Mouse (Mus musculus) large intestine, adult 2 months (tissue): ENCODE results near the gene Tdo2. TPM values are rescaled to one million over a fixed set of nuclear protein-coding genes. Genes with fewer than 3 reads are reported as not detected.

Experiments
- DNase-seq: peaks from one replicate; pipeline ENCODE4 v3.0.0-alpha.2; 2012; ENCODE audit warnings: low read depth, low spot score
- WGBS: fragments of 180-500 bp; shearing (Covaris S2); methylation state at CpG from one replicate; pipeline ENCODE4 v1.1.7; 2018; 5-methylcytosine and 5-hydroxymethylcytosine counted together
- polyA plus RNA-seq: library from polyadenylated mRNA; depleted of rRNA; stranded (reverse); fragments of >200 nt; gene quantifications from 2 replicates; pipeline ENCODE4 v1.2.3, GENCODE M21; 2012

Tdo2 gene
- polyA plus RNA-seq, 1 experiment, result 0.05 TPM

DNA sequence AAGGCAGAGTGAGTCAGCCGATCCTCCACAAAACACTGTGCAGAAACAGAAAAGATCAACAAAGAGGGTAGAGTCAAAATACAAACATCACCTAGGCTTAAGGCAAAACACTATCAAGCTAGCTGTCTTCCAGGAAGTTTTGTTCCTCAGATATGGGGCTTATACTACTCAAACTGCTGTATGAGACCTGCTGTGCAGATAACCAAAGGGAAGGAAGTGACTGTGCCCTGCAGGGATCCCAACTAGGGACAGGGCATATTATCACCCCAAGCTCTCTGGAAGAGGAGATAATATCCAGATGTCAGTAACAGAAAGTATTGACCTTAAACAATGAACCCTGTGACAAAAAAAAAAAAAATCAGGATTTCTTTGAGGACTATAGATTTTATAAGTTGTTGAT is 27.0 kb downstream of the Tdo2 start:
- DNase-seq, result no peak
- WGBS, result 77% methylated on average over 1 of the region's 1 CpGs

DNA sequence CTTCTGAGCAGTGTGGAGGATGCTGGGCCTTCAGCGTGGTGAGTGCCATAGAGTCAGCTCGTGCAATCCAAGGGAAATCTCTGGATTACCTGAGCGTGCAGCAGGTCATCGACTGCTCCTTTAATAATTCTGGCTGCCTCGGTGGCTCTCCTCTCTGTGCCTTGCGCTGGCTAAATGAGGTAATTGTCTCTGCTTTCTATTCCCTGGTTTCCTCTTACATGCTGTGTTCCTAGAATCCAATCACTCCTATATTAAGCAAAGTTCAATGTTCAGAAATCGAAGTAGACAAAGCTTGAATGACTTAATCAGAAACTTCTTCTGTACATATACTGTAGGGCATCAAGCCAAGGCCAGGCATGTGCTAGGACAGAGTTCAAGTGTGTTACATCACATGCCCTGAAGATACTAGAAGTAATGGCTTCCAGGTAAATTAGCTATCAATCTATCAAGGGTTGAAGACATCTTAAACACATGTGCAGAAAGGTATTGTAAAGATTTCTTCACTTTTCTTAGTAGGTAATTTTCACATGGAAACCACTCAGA is 31.1 kb downstream of the Tdo2 start:
- WGBS, result 72% methylated on average over 7 of the region's 7 CpGs

DNA sequence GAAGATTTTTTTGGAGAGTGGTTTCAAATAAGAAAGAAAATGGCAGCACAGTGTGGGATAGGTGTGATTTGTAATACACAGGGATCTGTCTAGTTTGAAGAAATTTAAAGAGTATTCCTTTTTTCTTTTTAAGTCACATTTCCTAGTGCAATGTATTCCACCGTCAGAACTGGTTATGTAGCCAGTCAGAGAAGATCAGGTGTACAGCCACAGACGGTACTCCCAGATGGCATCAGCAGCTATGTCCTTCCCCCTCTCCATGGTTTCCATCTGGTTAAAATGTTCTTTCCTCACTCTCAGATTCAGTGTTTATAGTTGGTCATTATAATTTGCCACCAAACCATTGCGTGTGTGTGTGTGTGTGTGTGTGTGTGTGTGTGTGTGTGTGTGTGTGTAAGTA is 32.9 kb downstream of the Tdo2 start:
- WGBS, result 91% methylated on average over 3 of the region's 3 CpGs
- DNase-seq, result no peak

More for the DNA sequence above, 31.1 kb downstream of the Tdo2 start:
- DNase-seq, result no peak

DNA sequence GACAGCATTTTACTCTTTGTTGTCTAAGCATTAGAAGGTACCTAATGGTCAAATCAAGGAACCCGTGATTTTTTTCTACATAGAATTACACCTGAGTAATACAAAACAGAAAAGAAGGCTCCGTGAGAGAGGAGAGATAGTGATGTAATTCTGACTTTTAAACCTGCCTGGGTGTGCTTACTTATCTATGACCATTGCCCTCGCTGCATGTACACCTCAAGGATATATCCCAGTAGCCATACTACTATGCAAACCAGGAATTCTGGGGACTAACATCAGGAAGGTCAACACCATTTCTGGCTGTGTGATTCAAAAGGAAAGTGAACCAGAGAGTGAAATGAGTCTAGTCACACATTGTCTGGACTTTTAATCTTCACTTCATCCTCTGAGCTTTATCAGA is 33.7 kb downstream of the Tdo2 start:
- no peak for DNase-seq
- WGBS, result 92% methylated on average over 3 of the region's 3 CpGs

DNA sequence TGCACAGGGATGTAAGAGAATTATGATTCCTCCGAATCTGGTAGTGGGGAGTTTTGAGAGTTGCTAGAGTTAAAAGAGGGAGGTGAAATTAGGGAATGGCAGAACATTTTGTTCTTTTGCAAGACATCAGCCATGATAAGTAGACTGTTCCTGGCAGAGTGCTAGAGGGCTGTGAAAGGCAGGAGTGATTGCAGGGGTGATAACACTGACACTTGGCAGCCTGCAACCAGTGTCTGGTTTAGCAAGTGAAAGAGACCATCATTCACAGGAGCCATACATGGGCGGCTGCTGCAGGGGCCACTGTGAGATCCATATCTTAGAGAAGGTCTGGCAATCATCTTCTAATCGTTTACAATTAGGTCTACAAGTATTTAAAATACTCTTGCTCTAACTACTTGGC is 37.1 kb downstream of the Tdo2 start:
- DNase-seq, result no peak
- 68% methylated on average over 3 of the region's 3 CpGs for WGBS

DNA sequence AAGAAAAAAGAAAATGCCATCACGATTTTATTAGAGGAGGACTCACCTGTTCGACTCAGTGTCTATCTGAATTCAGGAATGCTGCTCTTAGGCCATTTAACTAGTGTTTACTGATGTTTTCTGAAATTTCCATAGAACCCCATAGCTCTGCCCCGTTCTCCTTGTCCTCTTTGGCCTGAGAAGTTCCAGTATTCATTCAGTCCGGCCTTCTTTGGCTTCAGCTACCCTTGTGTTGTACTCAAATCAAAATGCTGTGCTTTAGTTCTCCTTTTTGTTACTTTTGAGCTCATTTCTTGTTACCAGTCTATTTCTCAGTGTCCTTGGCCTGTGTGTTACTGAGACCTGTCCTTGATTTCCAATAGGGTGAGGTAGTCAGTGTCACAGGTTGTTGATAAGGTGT is 42.7 kb downstream of the Tdo2 start:
- 62% methylated on average over 4 of the region's 4 CpGs for WGBS
- no peak for DNase-seq

DNA sequence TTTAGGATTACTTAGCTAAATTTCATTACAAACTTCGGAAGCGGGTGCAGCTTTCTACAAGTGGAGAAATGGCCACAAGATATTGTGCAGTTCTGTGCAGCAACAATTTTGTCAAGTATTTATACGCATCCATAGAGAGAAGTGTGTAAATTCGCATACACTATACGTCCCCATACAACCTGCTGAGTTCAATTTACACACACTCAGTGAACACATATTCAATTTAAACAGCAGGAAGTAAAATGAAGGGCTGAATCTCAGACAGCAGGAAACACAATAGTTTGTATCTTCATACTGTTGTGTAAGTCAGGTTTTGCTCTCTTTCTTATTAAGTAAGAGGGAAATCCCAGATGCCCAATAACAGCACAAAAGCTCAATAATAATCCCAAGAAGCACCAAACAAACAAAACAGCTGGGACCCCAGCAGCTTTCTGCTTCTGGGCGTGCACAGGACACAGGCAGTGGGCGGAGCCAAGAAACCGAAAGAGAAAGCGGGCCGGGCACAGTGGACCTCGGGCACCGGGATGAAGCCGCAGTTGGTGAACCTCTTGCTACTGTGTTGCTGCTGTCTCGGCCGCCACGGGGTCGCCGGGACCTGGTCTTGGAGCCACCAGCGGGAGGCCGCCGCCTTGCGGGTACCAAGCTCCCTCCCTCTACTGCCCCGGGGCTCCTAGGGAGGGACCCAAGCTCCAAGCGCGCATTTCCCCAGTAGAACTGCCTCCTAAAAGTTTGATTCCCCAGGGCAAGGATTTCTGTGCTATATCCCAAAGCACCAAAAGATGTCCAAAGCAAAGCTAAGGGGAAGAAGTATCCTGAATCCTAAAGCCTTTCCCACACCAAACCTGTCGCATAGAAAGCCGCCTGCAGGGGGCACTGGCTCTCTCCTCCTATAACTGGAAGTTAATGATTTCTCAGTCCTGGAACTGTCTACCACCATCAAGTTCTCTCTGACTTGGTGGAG is 43.6 kb downstream of the Tdo2 start, which contains the start of gene Ctso:
Gene Ctso, plus strand, starts transcription at position 461 of the 961 bp plus-strand sequence.
- DNase-seq, result peak; percentile 58

DNA sequence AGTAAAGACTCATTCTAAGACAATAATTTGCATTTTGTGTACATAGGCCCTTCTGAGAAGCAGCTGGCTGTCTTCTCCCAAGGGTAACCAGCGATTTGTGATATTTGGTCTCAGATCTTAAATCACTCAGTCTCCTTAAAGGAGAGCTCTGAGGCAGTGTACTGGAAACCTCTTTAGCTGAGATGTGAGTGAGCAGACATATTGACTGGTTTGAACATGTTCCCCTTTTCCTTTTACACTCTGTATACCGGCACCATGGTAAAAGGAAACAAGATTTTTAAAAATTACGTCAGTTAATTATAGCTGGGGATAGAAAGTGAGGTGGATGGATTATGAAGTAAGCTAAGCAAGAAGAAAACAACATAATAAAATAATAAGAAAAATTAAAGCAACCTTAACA is 44.3 kb downstream of the Tdo2 start:
- DNase-seq, result no peak
- WGBS, result 63% methylated on average over 3 of the region's 3 CpGs

More for the DNA sequence above, 43.6 kb downstream of the Tdo2 start, which contains the start of gene Ctso:
- WGBS, result 10% methylated on average over 27 of the region's 27 CpGs

DNA sequence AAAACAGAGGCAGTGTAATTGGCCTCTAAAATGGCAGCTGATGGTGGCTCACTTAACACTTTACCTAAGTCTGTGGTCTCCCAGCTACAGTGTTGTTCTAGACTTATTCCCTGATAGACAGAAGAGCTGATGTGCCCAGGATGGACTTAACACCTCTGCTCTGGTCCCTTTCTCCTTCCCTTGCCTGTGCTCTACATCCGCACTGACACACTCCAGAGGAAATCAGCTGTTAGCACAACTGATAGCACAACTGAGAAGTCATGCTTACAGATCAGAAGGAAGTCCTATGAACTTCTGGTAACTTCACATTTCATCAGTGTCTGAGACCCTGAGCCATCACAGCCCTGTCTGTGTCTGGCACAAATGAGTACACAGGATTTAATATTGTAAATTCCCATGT is 46.9 kb downstream of the Tdo2 start:
- WGBS, result 85% methylated on average over 1 of the region's 1 CpGs
- DNase-seq, result no peak

DNA sequence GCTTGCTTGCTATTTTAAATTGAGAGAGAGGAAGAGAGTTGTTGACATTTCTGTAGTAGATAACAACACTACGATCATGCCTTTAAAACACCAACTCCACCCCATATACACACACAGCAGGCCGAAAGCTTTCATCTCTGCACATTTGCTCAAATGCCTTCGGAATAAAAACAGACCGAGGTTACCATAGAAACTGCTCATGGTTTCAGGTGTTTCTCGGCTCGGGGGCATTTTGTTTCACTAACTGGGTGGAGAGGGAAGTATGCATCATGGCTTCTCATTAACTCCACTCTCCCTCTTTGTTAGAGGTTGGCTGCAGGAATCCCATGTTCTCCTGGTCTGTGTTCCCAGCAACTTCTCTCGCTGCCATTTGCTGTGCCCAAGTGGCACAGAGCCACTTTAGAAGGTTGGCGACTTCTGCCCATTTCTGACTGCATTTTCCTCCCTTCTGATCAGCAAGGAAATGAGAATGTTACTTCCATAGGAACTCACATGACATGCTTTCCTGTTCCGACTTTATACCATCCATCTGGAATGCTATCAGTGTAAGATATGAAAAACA is 49.2 kb downstream of the Tdo2 start:
- WGBS, result 25% methylated on average over 9 of the region's 9 CpGs

DNA sequence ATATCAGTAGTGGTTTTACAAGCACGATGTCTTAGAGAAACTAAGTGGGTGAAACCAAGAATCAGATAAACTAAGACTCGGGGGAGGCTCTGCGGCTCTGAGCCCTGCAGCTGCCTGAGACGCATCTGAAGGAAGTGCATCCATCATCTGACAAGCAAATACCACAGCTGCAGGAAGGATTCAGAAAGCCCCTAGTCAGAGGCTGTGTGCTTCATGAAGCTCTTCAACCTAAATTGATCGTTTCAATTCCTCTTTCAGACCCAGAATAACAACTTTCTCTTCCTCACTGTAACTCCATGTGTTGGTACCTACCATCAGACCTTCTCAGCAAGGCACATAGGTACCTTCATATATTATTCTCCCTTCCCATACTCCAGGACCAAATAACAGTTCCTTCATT is 50.1 kb downstream of the Tdo2 start:
- WGBS, result 46% methylated on average over 5 of the region's 5 CpGs
- no peak for DNase-seq

More for the DNA sequence above, 49.2 kb downstream of the Tdo2 start:
- no peak for DNase-seq

DNA sequence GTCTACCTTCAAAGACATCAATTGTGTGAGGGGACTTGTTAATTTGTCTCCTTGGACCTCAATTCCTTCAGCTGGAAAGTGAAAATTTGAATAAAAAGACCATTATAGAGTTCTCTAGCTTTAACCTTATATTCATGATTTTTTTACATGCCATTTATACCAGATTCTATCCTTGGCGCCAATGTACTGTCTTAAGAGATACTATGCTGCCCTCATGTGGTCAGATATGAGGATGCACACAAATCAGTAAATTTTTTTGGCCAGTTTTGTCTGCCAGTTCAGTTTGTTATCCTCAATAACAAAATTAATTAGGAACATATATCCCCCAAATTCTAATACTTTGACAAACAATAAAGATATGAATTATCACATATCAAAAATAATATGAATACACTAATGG is 51.1 kb downstream of the Tdo2 start:
- WGBS, result 0% methylated on average over 1 of the region's 1 CpGs
- no peak for DNase-seq

DNA sequence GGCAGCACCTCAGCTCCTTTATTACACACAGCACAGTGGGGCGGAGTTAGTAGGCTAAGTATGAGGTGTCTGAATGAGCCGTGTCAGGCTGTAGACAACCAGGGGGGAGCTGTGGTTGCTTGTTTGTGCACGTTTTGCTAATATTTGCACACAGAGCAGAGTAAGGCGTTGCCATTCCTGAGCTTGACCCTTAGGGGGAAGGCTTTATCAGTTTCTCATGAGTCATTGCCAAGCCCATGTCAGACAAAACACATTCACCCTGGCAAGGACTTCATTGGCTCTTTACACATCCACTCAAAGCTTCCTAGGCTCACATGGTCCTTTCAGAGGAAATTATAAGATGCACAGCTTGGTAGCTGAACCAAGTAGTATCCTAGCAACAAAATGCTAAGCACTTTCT is 53.1 kb downstream of the Tdo2 start:
- DNase-seq, result no peak
- 15% methylated on average over 4 of the region's 4 CpGs for WGBS

DNA sequence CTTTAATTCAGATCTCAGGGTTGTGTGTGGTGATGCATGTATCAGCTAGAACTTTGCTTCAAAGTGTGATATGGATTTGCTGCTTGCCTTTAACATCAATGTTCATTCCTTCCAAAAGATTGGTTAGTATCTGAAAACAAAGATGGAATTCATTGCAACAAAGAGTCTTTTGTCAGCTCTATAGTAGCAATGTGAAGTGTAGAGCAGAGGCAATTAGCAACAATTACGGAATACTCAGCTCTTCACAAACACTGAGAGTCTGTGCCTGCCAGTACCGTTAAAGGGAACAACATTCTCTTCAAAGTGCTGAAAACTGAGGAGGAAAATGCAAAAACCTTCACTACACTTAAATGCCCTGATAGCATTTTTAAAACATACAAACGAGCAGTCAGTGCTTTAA is 56.3 kb downstream of the Tdo2 start:
- DNase-seq, result no peak
- WGBS, result 54% methylated on average over 3 of the region's 3 CpGs

DNA sequence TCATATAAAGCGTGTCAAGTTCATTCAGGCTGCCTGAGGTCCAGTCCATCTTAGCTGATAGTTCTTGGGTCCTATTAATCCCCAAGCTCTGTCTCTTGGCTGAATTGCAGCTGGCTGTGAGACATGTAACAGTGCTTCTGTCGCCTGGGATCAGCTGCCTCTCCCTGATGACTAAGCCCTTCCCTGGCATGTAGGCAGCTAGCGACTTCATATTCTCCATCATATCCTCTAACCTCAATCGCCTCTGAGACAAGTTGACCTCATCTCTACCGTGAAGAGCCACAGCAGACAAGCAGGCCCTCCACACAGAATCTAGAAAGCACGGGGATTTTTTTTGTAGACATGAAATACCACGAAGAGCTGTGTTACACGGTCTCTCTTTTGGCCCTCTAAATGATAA is 57.8 kb downstream of the Tdo2 start:
- WGBS, result 69% methylated on average over 8 of the region's 8 CpGs

DNA sequence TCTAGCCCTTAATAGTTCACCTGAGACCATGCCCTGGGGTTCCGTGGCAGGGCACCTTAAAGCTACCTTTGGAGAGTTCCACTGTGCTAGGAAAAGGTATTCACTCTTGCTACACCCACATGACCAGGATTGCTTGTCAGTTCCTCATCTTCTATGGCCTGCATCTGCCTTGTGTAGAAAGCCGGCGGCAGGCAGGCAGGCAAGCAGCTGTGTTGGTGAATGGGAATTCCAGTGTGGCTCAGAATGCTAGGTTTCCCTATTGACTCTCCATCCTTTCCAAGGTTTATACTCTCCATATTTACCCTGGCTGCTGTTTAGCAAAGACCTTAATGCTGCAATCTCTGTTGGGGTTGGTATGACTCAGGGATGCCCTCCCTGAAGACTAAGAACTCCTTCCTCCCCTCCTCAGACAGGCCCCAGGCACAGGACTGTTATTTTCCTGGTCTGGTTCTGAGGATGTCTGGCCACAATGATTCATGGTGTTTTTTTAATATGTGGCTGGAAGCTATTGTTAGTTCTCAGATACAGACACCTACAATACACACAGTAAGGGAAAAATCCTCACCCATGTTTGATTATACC is 58.6 kb downstream of the Tdo2 start:
- no peak for DNase-seq
- 85% methylated on average over 3 of the region's 3 CpGs for WGBS

More for the DNA sequence above, 57.8 kb downstream of the Tdo2 start:
- DNase-seq, result no peak

DNA sequence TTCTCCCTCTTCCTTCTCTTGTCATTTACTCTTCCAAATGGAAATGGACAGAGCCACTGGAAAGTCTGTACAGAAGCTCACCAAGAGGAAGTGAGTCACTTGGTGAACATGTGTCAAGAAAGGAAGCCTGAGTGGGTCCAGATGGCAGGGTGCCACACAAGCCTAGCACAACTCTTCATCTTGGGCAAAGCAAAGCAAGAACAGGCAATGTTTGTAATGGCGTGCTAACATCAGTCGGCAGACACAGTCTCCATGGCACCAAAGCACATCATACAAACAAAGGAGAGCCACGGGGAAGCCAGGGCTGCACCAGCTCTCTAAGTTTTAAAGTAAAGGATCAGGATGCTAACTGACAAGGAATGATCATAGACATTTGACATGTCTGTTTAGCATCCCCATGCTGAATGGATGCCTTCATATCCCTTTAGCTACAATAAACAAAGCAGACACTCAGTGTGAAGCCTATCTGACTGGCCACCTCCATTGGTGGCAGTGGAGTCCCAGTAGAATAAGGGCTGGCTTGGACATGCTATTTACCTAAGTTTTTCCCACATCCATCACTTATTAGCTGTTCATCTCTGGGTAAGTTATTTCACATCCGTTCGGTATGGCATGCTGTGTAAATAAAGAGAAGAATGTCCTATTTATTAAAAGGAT is 59.8 kb downstream of the Tdo2 start:
- no peak for DNase-seq
- WGBS, result 63% methylated on average over 5 of the region's 5 CpGs

DNA sequence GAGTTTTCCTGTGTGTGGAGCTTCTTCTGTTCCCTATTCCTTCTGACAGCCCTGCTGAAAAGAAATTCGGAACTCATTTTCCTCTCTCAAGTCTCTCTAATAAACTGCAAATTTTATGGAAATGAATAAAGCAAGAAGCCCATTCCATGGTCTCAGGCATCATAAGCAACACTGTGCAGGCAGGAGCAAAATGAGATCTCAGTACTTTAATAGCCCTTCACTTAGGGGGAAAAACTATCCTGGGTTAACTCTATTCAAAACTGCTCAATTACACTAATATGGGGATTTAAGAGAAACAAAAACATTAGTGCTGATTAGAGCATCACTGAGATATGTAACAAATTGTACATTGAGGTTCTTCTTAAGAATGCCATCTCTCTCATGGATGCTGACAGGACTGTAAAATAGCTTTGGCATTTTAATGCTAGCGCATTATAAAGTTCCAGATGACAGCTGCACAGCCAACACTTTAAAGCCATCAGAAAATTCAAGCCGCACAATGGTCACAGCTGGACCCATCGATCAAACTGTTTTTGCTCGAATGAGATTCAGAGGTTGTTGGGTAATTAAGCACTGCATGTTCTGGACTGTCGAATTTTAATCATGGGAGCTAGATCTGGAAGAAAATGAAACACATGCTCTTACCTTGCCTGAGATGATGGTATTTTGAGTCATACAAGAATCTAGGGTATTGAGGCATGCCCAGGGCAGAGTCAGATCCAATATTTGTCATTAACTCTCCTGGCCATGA is 65.5 kb downstream of the Tdo2 start:
- no peak for DNase-seq
- WGBS, result 81% methylated on average over 6 of the region's 6 CpGs
